Mouse (Mus musculus) heart, postnatal 36 days (tissue): ENCODE measurements around the gene Zdhhc11. TPM values are rescaled to one million over a fixed set of nuclear protein-coding genes. Genes with fewer than 3 reads are reported as not detected.
"Not testable (repeated sequence)": the region's sequence is repeated elsewhere in the genome, so short reads cannot be mapped to it uniquely, and the experiment has no call there.

Source experiments
- DNase-seq, 2 experiments: peaks; one replicate each; pipeline ENCODE4 v3.0.0; 2021 to 2022
- intact Hi-C: fragments of 180-260 bp; cut with DNase I; formaldehyde crosslinking; loops from one replicate; pipeline ENCODE4 v1.15.1; 2025
- total RNA-seq, 2 experiments: library from RNA; stranded (reverse); gene quantifications; 2 replicates each; pipeline ENCODE4 v1.2.3; 2021

The Zdhhc11 gene
- total RNA-seq, 2 experiments from 2014 or later = not detected

GRCm38 (mm10) chr13:74000961-74001360 is 37.3 kb downstream of the Zdhhc11 start:
- no peak for DNase-seq
- intact Hi-C loops = no loop called here

DNA sequence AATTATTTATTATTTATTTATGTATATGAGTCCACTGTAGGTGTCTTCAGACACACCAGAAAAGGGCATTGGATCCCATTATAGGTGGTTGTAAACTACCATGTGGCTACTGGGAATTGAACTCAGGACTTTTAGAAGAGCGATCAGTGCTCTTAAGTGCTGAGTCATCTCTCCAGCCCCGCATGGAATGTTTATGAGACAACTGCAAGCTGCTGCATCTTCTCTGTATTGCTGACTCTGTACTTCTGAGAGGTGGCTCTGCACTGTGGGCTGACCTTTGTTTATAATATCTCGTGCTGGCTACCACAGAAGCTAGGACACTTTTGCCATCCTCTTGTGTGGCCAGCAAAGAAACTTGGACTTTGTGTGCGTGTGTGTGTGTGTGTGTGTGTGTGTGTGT is 37.8 kb downstream of the Zdhhc11 start:
- no peak for DNase-seq
- intact Hi-C loops = no loop called here

DNA sequence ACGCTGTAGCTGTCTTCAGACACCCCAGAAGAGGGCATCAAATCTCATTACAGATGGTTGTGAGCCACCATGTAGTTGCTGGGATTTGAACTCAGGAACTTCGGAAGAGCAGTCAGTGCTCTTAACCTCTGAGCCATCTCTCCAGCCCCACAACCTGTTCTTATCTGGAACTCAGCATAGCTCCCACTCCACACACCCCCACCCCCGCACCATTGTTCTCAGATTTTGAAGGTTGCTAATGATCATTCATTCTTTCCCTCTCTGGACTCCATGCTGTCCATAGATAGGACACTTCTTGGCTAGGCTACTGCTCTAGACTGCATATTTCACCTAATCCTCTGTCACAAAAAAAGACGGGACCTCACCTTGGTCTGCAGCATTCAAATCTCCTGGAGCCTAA is 43.2 kb downstream of the Zdhhc11 start:
- intact Hi-C loops, DNase-seq: not testable (repeated sequence)

DNA sequence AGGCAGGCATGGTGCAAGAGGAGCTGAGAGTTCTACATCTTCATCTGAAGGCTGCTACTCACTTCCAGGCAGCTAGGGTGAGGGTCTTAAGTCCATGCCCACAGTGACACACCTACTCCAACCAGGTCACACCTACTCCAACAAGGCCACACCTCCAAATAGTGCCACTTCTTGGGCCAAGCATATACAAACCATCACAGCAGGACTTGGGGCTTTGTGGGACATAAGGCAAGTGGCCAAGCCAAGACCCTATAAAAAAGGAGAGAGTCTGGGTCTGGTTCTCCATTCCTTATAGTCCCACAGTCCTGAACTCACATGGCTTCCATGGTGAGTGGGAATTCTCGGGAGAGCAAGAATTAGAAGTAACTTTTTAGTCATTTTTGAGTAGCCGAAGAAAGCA is 44.6 kb downstream of the Zdhhc11 start:
- not testable (repeated sequence) for DNase-seq
- intact Hi-C loops = loop anchor here (2.0 kb wide), 1 partner anchor 35 kb away; no protein-coding TSS in a partner anchor

DNA sequence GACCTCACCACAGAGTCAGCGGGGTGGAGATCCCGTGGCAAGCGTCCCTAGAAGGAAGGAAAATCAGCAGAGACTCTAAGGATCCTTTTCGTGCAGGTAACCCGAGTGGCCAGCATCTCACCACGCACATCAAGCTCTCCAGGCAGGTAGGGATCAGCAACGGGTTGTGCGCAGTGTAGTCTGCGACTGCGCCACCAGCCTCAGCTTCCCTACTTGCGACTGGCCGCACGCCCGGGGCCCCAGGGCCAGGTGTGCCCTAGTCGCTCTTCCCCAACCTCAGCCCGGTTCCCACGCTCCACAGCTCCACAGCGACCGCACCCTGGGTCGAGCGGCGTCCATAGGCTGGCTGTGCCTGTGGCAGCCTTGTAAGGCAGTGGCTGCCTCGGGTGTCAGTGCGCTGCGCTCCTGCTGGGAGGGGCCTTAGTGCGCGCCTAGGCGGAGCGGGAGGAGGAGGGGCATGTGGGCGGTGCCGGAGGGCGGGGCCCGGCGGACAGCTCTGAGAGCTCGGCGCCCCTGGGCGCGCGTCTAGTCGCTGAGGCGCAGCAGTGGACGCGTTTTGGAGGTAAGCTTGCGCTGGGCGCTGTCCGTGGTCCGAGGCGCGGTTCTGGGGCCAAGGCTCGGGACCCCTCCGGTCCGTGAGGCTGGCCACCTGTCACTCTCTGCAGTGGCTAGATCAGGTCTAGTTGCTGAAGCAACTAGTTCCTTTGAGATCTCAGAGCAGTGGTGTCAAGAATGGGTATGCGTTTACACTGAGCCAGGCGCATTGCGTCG is 45.5 kb downstream of the Zdhhc11 start, which contains the start of gene Tppp:
Tppp (plus strand) TSS at position 460 of the 771 bp plus-strand sequence.
- intact Hi-C loops = loop anchor here (2.0 kb wide), 1 partner anchor 36 kb away; no protein-coding TSS in a partner anchor
- peak; percentile 95 to 96 for DNase-seq

DNA sequence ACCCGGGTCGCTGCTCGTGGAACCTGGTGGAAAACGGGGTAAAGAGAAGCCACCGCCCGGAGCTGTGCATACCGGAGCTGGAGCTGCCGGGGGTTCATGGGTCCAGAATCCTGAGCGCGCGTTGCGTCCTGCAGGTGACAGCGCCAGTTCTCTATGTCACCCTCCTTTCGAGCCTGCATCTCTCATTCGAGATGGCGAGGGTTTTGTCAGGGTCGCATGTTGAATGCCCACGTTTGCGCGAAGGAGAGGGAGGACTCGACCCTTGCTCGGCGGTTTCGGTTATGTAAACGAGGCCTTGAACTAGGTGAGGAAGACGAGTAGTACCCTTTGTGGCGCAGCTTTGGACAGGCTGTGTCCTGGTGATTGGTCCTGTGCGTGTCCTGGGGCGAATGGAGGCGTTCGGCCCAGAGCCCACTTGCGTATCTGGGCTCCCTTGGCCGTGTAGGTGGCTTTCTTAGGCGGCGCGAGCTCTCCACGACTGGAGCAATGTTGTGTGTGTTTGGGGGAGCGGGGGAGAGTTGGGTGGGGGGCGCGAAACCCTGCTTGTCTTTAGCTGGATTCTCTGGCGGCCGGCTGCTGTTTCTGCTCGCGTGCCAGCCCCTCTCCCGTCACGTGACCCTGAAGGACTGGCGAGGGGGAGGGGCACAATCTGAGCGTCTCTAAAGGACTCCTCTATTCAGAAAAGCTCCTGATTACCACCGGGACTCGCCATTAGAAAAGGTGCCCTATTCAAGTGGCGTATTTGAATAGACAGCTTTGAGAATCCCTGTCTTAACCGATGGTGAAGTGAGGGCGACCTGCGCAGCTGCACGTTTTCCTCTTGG is 46.4 kb downstream of the Zdhhc11 start:
- intact Hi-C loops = loop anchor here (1.0 to 2.0 kb wide), 2 partner anchors 16 to 37 kb away; no protein-coding TSS in a partner anchor
- peak; percentile 77 to 79 for DNase-seq

DNA sequence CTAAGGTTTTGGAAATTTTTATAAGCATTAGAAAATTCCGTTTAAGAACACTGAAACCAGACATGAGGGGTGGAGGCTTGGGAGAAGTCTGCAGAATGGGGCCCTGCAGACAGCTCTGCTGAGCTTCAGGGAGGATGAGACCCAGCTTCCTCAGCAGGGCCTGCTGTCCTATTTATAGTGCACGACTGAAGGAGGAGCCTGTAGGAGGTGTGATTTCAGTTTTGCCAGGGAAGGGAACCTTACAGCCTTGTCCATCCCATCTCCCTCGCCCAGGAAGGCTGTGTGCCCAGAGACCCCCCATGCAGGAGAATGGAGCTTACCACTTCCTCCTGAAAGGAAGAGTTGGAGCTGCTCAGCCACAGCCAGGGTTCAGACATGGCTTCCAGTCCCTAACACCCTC is 47.0 kb downstream of the Zdhhc11 start:
- peak in 1 of 2 experiments; percentile 19 for DNase-seq
- intact Hi-C loops = loop anchor here (1.0 kb wide), 1 partner anchor 16 kb away; no protein-coding TSS in a partner anchor

- DNase-seq = no peak
- intact Hi-C loops = no loop called here
Measured at GRCm38 (mm10) chr13:74015908-74016307, 52.3 kb downstream of the Zdhhc11 start.

- intact Hi-C loops = no loop called here
- no peak for DNase-seq
Measured at GRCm38 (mm10) chr13:74017426-74017825, 53.8 kb downstream of the Zdhhc11 start.

DNA sequence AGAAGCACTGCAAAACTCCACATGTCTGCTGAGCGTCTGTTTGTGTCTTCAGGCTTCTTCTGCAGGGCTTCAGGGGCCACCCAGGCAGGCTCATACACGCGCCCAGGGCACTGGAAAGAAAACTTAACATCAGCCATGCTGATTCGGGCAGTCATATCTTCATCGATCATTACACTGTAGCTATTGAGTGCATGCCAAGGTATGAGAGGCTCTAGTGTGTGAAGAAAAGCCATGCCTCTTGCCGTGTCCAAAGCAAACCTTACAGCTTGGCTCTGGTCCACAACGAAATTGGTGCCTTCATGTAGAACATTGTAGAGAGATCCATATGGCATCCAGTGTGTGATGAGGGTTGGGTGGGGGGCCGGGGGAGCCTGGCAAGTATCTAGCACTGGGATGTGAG is 55.4 kb downstream of the Zdhhc11 start:
- DNase-seq, intact Hi-C loops: not testable (repeated sequence)

DNA sequence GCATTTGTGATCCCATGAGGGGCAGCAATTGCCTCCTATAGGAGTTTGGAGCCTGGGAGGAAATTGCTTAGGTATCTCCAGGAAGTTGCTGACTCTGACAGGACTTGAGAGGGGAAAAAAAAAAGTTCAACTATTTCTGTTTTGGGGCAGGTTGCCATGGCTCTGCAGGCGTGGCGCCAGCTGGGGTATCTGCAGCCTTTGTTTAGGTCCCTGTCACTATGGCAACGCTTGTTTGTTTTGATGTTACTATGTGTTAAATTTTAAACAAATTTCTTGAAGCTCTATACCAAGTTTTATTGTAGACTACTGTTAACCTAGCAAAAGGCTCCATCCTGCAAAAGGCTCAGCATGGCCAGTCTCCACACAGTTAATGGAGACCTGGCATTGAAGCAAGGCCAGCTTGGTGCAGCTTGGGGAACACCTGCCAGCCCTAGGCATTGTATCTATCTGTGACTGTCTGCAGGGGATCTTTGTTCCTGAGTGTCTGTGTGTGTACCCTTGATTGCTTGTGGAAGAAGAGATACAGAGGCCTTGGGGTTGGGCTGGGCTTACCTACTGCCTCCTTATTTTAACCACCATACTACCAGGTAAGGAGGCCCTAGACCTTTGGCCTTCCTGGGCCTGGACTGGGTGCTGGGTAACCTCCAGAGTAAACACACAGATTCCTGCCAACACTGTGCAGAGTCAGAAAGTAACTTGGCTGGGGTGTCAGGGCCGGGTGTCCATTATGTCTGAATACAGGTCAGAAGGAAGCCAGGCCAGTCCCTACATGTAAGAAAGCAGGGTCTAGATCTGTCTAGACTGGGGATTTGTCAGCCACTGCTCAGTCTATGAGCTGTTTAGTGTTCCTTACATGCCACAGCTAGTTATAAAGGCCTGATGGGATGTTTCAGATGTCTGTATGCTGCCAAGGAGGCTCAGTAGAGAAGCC is 61.8 kb downstream of the Zdhhc11 start:
- intact Hi-C loops = loop anchor here (1.0 kb wide), 2 partner anchors 15 to 55 kb away; no protein-coding TSS in a partner anchor
- DNase-seq = peak; percentile 63 to 69

DNA sequence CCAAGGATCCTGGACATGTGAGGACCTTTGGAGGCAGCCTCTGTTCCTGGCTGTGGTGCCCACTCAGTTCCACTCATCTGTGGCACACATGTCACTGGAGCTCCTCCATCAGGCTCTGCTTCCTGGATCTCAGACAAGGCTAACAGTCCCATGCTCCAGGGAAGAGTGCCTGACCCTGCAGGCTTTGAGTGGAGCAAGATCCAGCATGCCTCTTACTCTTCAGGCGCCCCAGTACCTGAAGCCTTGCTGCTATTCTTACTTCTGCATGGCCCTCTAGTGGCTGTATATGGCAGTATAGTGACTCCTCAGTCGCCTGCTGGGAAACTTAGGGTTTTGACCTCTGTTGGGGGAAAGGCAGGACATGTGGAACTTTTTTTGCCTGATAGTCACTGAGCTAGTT is 62.6 kb downstream of the Zdhhc11 start:
- intact Hi-C loops = loop anchor here (1.0 kb wide), 2 partner anchors 16 to 56 kb away; no protein-coding TSS in a partner anchor
- DNase-seq = peak; percentile 53 to 65

- intact Hi-C loops = no loop called here
- DNase-seq = no peak
Measured at GRCm38 (mm10) chr13:74028116-74028515, 64.5 kb downstream of the Zdhhc11 start.

DNA sequence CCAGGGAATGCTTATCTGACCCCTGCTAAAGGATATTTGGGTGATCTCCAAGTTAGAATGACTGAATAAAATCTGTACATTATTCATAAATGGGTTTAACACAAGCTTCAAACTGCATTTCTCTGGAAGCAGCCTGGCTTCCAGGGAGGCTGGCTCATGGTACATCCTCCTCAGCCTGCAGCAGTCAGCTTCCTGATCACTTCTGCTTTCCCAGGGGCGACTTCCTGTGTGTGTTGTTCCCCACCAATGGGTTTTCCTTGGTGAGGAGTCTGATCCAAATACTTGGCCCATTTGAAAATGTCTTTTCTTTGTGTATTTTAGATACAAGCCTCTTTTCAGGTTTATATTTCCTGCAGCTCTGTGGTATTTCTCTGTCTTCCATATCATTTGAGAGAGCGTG is 65.4 kb downstream of the Zdhhc11 start:
- no peak for DNase-seq

GRCm38 (mm10) chr13:74030691-74031090 is 67.0 kb downstream of the Zdhhc11 start:
- intact Hi-C loops = no loop called here

More for the DNA sequence above, 65.4 kb downstream of the Zdhhc11 start:
- intact Hi-C loops = no loop called here

DNA sequence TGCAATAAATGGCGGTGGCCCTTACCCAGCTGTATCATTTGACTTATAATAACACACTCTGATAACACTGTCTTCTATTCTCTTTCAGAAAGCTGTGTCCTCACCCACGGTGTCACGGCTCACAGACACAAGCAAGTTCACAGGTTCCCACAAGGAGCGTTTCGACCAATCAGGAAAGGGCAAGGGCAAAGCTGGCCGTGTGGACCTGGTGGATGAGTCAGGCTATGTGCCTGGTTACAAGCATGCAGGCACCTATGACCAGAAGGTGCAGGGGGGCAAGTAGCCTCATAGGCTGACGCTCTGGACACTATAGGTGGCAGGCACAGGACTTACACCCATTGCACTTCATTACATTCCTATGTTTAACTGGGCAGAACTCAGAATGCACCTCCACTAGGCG is 67.5 kb downstream of the Zdhhc11 start:
- intact Hi-C loops = no loop called here

More at GRCm38 (mm10) chr13:74030691-74031090, 67.0 kb downstream of the Zdhhc11 start:
- no peak for DNase-seq

GRCm38 (mm10) chr13:74034756-74035155 is 71.1 kb downstream of the Zdhhc11 start:
- DNase-seq = no peak
- intact Hi-C loops = no loop called here

More for the DNA sequence above, 67.5 kb downstream of the Zdhhc11 start:
- no peak for DNase-seq

GRCm38 (mm10) chr13:74035776-74036175 is 72.1 kb downstream of the Zdhhc11 start:
- intact Hi-C loops = no loop called here
- no peak for DNase-seq

DNA sequence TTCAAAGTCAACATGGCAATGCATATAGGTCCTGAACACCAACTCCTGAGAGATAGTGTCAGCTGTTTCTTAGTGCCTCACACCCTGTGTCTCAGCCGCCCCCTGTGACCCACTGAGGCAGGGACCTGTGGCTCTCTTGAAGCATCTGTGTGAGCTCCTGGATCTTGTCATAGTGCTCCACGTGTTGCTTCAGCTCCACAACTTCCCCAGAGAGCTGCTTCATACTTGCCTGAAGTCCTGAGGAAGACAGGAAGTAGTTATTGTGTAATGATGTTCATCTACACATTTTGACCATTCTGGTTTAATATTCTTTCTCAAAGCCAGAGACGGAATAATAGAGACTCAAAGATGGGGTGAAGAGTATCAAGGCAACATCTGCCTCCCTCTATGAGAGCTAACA is 76.3 kb downstream of the Zdhhc11 start:
- intact Hi-C loops = no loop called here

More for the DNA sequence above, 76.3 kb downstream of the Zdhhc11 start:
- no peak for DNase-seq
